Mouse (Mus musculus): Measurements from ENCODE around the gene Actr2. TPM values are rescaled to one million over a fixed set of nuclear protein-coding genes. Genes with fewer than 3 reads are reported as not detected.

Actr2 gene
- polyA plus RNA-seq (2017; shearing (Covaris generic)), result 210 TPM

DNA sequence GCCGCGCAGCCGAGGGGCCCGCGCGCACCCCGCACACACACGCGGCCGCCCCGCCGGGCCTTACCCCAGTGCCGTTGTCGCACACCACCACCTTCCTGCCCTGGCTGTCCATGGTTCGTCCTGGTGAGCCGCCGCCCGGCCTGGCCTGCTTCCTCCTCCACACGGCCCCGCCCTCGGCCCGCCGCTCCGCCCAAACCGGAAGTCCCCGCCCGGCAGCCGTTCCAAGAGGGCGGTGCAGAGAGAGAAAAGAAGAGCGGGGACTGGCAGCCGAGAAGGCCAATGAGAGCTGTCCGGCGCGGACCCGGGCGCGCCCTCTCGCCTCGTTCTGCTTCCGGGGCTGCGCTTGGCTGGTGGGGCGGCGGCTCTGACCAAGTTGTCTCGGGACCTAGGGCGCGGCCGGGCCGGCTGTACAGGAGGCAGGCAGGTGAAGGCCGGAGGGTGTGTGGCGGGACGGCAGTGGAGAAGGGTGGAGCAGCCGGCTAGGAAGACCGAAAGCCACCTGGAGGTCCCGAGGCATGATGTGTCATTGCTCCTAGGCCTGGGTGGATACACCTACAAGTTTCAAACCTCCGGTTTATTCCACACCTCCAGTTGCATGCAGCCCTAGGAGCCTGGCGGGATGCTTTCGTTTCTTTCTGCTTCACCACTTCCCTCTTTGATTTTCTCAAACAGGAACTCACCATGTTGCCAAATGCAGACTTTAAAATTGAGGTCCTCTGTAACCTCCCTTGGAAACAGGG lies at the start of gene Actr2:
TSS of gene Actr2 (minus strand) at position 173 of the 740 bp plus-strand sequence.

Other genes with a start within 250 kb of the Actr2 start
- gene Spred2, start 188.5 kb downstream of the Actr2 start, polyA plus RNA-seq (2017; shearing (Covaris generic)), result 2.9 TPM
- 151 TPM for gene Rab1a, start 88.5 kb upstream of the Actr2 start, polyA plus RNA-seq (2017; shearing (Covaris generic))
- gene Cep68, start 136.5 kb upstream of the Actr2 start, polyA plus RNA-seq (2017; shearing (Covaris generic)), result 30.9 TPM
- gene Slc1a4, start 219.8 kb upstream of the Actr2 start, polyA plus RNA-seq (2017; shearing (Covaris generic)), result 1.1 TPM